Mouse (Mus musculus) left cerebral cortex, adult 8-10 months (tissue): ENCODE data around the gene Rbm47. TPM values are rescaled to one million over a fixed set of nuclear protein-coding genes. Genes with fewer than 3 reads are reported as not detected.

Source experiments
- DNase-seq, 2 experiments: peaks; one replicate each; pipeline ENCODE4 v3.0.0; 2022; ENCODE audit warnings: low spot score in 2 of 2
- total RNA-seq, 4 experiments: library from RNA; stranded (reverse); gene quantifications; 2 replicates each; pipeline ENCODE4 v1.2.4; 2022

The Rbm47 gene
- total RNA-seq, 4 experiments from 2014 or later: 0.70 to 3.3 (median 1.9) TPM

GRCm38 (mm10) chr5:66165748-66166147 is 7.2 kb downstream of the Rbm47 start:
- DNase-seq: no peak

GRCm38 (mm10) chr5:66156431-66156962 is 16.4 kb downstream of the Rbm47 start:
- DNase-seq: no peak

DNA sequence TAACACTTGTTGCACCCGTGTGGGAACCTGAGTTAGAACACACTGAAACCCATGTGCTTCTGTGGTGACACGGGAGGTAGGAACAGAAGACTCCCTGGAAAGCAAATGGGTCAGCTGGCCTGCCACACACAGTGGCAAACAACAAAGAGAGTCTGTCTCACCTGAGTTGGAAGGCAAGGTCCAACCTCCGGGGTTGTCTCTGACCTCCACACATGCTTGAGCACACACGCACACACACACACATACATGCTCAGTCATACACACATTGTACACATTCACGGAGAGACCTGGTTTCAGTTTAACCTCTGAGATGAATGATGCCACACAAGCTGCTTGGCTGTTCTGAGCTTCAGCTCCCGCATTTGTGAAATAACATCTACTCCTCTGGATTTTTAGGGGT is 18.3 kb downstream of the Rbm47 start:
- no peak for DNase-seq

DNA sequence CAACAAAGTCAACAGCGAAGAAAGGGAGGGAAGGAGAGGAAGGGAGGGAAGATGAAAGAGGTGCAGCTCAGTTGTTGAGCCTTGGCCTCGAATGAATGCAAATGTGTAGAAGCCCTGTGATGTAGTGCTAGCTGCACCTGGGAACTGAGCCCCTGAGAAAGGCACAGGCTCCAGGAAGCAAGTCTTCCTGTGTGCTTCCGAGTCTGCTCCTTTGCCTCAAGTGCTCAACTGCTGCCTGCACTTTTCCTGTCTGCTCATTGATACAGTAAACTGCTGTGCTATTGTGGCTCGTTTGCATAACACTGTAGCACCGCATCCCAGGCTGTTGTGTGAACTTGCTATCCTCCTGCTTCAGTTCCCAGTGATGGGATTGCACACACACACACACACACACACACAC is 19.4 kb downstream of the Rbm47 start:
- no peak for DNase-seq

DNA sequence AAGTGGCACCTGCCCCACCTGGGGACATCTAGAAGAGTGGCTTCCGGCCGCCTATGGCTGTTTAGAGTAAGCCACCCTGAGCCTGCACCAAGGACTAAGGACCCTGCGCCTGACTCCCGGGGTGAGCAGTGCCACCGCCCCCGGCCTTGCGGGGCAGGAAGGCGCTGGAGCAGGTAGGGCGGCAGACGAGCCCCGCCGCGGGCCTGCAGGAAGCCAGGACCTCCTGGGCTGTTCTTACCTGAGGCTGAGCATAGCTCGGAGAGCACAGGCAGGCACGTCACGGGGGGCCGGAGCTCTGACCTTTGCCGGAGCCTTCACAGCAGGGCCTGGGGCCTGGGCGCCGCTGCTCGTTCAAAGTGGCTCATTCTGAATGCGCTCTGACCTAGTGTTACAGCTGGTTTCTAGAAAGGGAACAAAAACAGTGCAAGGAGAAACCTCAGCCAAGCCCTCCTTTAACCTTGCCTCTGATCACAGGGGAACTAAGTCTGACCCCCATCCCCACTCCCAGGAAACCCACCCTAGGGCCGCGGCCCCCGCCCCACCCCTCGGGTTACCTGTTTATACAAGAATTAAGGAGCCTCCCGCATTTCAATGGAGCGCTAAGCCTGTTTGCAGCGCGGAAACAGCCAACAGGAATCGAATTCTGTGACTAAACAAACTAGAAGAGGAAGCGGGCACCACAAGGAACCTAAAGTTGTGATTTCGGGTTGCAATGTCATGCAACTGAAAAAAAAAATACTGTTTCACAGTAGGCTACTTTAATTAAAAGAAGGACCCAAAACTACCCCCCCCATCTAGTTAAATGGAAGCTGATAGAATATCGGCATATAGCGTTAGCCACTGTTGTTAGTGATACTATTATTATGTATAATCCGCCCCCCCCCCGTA is 21.4 kb downstream of the Rbm47 start:
- DNase-seq: no peak

GRCm38 (mm10) chr5:66150706-66151300 is 22.1 kb downstream of the Rbm47 start:
- DNase-seq: peak in 1 of 2 experiments; percentile 12

- no peak for DNase-seq
Measured at GRCm38 (mm10) chr5:66150106-66150705, 22.7 kb downstream of the Rbm47 start.

- DNase-seq: no peak
Measured at GRCm38 (mm10) chr5:66149571-66149970, 23.3 kb downstream of the Rbm47 start.

DNA sequence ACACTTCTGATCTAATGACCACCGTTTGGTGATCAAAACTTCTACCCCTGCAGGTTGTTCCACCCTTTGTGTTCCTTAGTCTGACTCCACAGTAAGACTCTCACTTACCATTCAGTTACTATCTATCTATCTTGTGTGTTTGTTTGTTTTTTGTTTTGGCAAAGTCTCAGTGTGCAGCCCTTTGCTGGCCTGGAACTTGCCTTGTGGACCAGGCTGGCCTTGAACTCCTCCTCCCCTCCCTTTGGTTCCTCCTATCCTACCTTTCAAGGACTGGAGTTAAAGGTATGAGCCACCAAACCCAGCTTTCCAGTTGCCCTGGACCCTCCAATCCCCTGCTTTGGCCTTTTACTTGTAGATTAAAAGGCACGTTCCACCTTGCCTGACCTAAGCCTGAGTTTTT is 23.8 kb downstream of the Rbm47 start:
- DNase-seq: no peak

GRCm38 (mm10) chr5:66147313-66147712 is 25.6 kb downstream of the Rbm47 start:
- no peak for DNase-seq

DNA sequence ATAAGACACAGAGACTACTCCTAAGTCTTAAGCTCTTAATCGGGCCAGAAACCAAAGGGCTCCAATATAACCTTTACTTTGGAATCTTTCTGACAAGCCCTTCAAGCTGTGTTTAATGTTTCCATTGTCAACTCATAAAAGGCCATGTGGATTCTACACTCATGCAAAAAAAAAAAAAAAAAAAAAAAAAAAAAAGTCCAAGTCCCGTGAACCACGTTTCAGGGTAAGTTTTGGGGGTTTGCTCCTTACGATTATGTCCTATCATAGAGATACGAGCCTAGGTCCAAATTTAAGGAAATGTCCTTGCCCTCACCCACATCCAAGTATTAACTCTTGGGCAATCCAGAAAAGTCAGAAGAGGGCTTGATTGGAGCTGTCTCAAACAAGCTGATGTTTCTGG is 27.3 kb downstream of the Rbm47 start:
- no peak for DNase-seq

DNA sequence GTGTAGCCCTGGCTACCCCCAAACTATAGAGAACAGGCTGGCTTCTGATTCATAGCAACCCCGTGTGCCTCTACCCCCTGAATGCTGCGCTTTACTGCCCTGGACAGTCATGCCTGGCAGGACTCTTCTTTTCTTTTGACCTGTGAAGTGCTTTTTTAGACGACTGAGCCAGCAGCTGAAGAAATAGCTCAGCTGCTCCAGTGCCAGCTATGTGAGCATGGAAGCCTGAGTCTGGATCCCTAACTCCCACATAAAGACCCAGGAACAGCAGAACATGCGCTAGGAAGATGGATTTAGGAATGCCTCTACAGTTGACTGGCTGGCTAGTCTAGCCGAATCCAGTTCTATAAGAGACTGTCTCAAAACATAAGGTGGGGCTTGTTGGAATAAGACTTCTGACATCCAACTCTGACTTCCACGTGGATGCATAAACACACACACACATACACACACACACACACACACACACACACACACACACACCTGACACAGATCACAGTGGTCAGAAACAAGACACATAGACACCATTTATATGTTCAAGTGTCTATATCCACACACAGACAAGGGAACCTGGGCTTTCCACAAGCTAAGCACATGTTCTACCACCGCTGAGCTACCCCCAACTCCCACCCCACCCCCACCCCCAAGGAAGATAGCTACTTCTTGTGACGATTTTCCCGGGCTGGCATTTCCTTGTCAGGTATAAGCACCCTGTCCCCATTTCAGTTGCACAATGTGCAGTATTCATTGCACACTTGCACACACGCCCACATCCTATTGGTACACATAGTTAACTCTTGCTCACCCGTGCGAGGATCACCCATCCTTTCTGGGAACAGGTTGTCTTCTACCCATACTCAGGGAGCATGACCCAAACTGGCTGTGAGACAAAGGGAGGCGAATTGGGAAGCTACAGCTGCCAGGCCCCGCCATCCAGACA is 29.6 kb downstream of the Rbm47 start:
- no peak for DNase-seq

DNA sequence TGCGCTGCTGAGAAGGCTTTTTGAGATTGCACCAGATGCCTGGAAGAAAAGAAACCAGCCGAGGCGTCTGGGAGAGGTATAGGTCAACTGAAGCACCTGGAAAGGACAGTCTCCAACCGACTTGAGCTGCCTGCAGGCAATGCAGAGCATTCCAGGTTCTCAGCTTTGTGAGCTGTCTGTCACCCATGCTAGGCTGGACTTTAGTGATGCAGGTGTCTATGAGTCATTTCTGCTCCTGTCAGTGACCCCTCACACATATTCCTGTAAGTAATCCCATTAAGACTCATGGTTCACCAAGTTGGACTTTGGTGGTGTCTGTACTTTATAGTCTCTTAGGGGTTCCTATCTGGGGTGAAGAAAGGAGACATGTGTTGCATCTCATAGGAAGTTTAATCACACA is 31.4 kb downstream of the Rbm47 start:
- DNase-seq: no peak

GRCm38 (mm10) chr5:66139634-66140295 is 33.2 kb downstream of the Rbm47 start:
- DNase-seq: no peak

- no peak for DNase-seq
Measured at GRCm38 (mm10) chr5:66139171-66139570, 33.7 kb downstream of the Rbm47 start.

DNA sequence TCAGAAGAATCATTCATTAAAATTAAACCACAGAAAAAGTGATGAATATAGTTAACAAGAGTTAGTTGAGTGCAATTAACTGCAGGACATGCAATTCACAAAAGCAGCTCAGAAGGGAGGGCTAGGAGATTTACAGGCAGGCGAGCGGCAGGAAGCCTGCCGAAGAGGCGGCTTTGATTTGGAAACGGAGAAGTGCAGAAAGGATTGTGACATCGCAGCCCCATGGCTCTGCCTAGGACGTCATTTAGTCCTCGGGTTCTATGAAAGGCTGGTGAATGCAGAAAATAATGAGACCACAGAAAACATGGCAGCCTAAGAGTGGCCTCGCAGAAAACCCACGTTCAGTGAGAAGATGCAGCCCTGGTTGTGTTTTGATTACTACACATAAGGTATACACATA is 34.3 kb downstream of the Rbm47 start:
- DNase-seq: no peak

DNA sequence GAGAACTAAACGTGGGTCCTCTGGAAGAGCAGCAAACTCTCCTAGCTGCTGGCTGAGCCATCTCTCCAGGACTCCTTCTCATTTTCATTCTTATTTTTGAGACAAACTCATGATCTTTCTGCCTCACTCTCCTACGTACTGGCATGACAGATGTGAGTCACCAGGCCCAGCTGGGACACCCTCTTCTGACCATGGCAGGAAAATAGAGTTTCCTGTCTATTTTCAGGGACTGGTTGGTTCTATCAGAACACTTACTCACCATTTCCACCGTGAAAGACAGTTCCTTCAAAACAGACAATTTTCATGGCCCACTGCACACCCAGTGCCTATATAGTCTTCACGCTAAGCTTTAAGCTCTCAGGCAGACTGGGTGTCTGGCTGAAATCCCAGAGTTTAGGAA is 35.7 kb downstream of the Rbm47 start:
- DNase-seq: peak in 1 of 2 experiments; percentile 18

DNA sequence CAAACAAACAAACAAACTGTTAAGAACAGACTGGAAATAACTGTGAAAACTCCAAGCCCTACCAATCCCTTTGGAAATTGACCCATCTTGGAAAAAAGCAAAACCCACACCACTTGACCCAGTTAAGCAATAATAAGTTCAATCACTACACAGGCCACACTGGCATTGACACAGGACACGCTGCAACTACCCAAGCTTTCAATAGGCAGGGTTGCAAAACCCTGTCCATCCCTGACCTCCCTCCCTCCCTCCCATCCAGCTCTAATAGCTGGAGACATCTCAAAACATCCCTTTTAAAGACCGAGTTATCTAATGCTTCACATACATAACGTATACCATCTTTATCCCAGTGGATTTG is 37.1 kb downstream of the Rbm47 start:
- no peak for DNase-seq

DNA sequence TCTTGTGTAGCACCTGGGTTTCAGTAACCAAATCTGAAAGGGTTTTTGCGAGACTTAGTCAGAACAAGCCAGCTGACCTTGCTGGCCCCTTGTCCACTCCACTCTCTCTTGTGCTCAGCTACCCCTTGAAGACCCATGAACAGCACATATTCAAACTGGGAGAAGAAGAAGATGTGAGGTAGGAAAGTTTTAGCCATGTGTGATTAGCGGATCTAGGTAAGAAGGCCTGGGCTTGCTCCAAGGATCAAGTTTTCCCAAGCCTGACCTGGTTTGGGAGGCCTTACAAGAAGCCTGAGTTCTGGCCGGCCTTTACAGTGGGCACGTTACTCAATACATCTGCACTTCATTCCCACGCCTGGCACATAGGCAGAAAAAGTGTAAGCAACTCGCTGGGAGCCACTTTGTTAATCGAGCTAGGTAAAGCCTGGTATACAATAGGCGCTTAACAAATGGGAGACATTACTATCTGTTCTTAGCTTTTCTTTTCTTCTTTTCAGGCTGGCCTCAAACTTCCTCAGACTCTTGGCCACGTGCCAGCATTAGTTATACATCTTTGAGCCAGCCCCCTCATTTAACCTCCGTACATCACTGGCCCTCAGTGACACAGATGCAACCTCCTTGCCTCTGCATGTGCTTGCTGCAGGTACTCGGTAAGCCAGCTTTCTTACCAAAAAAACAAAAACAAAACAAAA is 37.6 kb downstream of the Rbm47 start:
- DNase-seq: no peak

DNA sequence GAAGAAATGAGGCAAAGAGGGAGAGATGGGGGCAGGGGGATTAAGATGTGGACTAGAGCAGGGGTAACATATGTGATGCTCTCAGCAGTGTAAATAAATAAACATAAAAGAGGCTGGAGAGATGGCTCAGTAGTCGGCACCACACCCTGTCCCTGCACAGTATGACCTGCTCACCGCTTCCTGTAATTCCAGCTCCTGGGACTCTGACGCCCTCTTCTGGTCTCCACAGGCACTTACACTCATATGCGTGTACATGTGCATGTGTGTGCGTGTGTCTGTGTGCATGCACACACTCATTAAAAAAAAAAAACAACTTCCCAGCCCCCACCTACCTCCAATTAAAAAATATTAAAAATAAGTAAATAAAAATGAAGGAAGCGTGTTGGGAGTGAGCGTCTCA is 38.3 kb downstream of the Rbm47 start:
- DNase-seq: no peak
